Mouse (Mus musculus) lung, postnatal 0 days (tissue): ENCODE measurements around the gene Cdkn1b. TPM values are rescaled to one million over a fixed set of nuclear protein-coding genes. Genes with fewer than 3 reads are reported as not detected.

Experiments
- ATAC-seq: fragments of 200-750 bp; cut with Nextera tagmentation; 2 replicates; pipeline ENCODE4 v1.8.0; 2017; ENCODE audit warnings: moderate library complexity
- DNase-seq: peaks from one replicate; pipeline ENCODE4 v3.0.0-alpha.2; 2016; ENCODE audit warnings: low spot score
- H3K27ac ChIP-seq: fragments of 300-500 bp; sonication (generic); 2 replicates; pipeline ENCODE4 v1.5.1; 2014; ENCODE audit warnings: antibody characterized with exemption, mild to moderate bottlenecking, low read length, mixed read lengths
- H3K27me3 ChIP-seq: fragments of 300-500 bp; sonication (generic); replicated peaks from 2 replicates; pipeline ENCODE4 v1.6.1; 2014; ENCODE audit warnings: low read length, mixed read lengths; ENCODE audit not compliant: insufficient read depth
- H3K36me3 ChIP-seq: fragments of 300-500 bp; sonication (generic); 2 replicates; pipeline ENCODE4 v1.6.1; 2014; ENCODE audit warnings: low read length, mixed read lengths; ENCODE audit not compliant: insufficient read depth
- H3K4me1 ChIP-seq: fragments of 300-500 bp; sonication (generic); 2 replicates; pipeline ENCODE4 v1.6.1; 2014; ENCODE audit warnings: antibody characterized with exemption, low read depth, low read length, mixed read lengths; ENCODE audit not compliant: insufficient read depth
- H3K4me2 ChIP-seq: fragments of 300-500 bp; sonication (generic); replicated peaks from 2 replicates; pipeline ENCODE4 v1.6.1; 2014; ENCODE audit warnings: low read depth, mild to moderate bottlenecking, low read length, moderate library complexity, mixed read lengths
- H3K4me3 ChIP-seq: fragments of 300-500 bp; sonication (generic); 2 replicates; pipeline ENCODE4 v1.5.1; 2014; ENCODE audit warnings: low read depth, low read length
- H3K9ac ChIP-seq: fragments of 300-500 bp; sonication (generic); replicated peaks from 2 replicates; pipeline ENCODE4 v1.6.1; 2014; ENCODE audit warnings: low read depth, mild to moderate bottlenecking
- H3K9me3 ChIP-seq: fragments of 300-500 bp; sonication (generic); 2 replicates; pipeline ENCODE4 v1.6.1; 2016; ENCODE audit warnings: low read length, mixed read lengths
- CTCF ChIP-seq: IDR thresholded peaks from 2 replicates; pipeline ENCODE4 v1.5.1; 2016; ENCODE audit warnings: antibody characterized with exemption, mild to moderate bottlenecking
- EP300 ChIP-seq: IDR thresholded peaks from 2 replicates; pipeline ENCODE4 v1.6.1; 2016; ENCODE audit warnings: antibody characterized with exemption, mild to moderate bottlenecking, control low read depth
- WGBS: fragments of 180-500 bp; shearing (Covaris S2); extraction: QIAGEN DNeasy Blood & Tissue Kit; methylation state at CpG from one replicate; pipeline ENCODE4 v1.1.7; 2014; 5-methylcytosine and 5-hydroxymethylcytosine counted together
- polyA plus RNA-seq: library from polyadenylated mRNA; unstranded; fragments of >200 nt; fragmentation: Nextera tagmentation; extraction: Ambion mirVana; gene quantifications from 2 replicates; pipeline ENCODE4 v1.2.1, GENCODE M21; 2015

Cdkn1b gene
- polyA plus RNA-seq, 1 experiment from 2014 or later = 46.2 TPM

DNA sequence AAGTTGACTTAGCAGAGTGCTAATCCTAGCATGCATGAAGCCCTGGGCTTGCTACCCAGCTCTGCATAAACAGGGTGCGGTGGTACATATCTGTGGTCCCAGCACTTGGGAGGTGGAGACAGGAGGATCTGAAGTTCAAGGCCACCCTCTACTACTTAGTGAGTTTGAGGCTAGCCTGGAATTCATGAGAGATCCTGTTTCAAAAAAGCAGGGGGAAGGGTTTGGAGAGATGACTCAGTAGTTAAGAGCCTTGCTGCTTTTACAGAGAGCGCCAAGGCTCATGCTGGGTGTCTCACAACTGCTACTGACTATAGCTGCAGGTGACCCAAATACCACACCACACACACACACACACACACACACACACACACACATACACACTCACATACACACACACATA is 49.3 kb downstream of the Cdkn1b start:
- Histone ChIP-seq H3K27ac (no peak overlapping the region), H3K36me3 (no peaks in the 10 kb centered on the region), H3K9ac (no peak overlapping the region), H3K9me3 (no peaks in the 10 kb centered on the region), H3K4me1 (no peaks in the 10 kb centered on the region), H3K4me2 (no peak overlapping the region), H3K27me3 (no peaks in the 10 kb centered on the region), H3K4me3 (no peak overlapping the region)
- WGBS = 94% methylated on average over 2 of the region's 2 CpGs
- ATAC-seq = no peak
- TF ChIP-seq CTCF (no peak), EP300 (no peak)
- no peak for DNase-seq

DNA sequence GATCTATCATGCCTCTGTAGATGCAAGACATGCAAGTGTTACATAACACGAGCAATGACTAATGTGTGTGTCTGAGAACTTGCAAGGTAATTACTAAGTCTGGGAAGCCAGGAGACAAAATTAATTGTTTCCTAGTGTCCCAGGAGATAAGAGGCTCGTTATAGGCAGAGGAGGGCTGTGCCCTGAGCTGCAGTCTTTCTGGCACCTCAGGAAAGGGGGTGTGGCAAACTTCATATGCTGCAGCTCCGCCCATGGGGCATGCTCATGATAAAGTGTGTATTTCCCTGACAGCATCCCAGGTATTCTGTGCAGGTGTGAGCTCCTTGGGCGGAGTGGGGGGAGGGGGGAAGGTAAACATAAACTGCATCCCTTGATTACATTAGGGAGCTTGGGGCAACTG is 51.9 kb downstream of the Cdkn1b start:
- Histone ChIP-seq H3K27me3 (0 out of 2 replicates have a peak, but pooled peaks cover 3% of the 10 kb centered on the region), H3K4me3 (no peak overlapping the region), H3K36me3 (no peaks in the 10 kb centered on the region), H3K4me1 (no peaks in the 10 kb centered on the region), H3K27ac (no peak overlapping the region), H3K9me3 (no peaks in the 10 kb centered on the region), H3K9ac (no peak overlapping the region), H3K4me2 (no peak overlapping the region)
- 30% methylated on average over 4 of the region's 4 CpGs for WGBS
- DNase-seq (no peak), ATAC-seq (no peak)
- TF ChIP-seq CTCF = no peak
- no peak for TF ChIP-seq EP300

Other genes starting within 250 kb of the Cdkn1b start
- 12.0 and 15.5 TPM in 2 replicates for gene Dusp16, start 127.8 kb upstream of the Cdkn1b start, polyA plus RNA-seq
- 6.6 and 7.2 TPM in 2 replicates for gene Crebl2, start 90.2 kb upstream of the Cdkn1b start, polyA plus RNA-seq
- 9.3 and 9.8 TPM in 2 replicates for gene Gpr19, start 21.8 kb upstream of the Cdkn1b start, polyA plus RNA-seq
- 3.5 and 4.2 TPM in 2 replicates for gene Apold1, start 61.3 kb downstream of the Cdkn1b start, polyA plus RNA-seq
- gene Ddx47, start 91.2 kb downstream of the Cdkn1b start, polyA plus RNA-seq = 91.6 and 97.1 TPM in 2 replicates
- 601 and 607 TPM in 2 replicates for gene Gprc5a, start 145.2 kb downstream of the Cdkn1b start, polyA plus RNA-seq
- gene Gprc5d, start 197.9 kb downstream of the Cdkn1b start, polyA plus RNA-seq = not detected in 2 replicates